Mouse (Mus musculus) c-Kit-positive CD71-positive TER-119-positive erythroid progenitor cells, embryonic 14.5 days (primary cell): ENCODE results near the gene Tifab.
"Not testable (repeated sequence)": the region's sequence is repeated elsewhere in the genome, so short reads cannot be mapped to it uniquely, and the experiment has no call there.

Experiments used
- DNase-seq: peaks from one replicate; pipeline ENCODE4 v3.0.0-alpha.2; 2013; ENCODE audit warnings: low spot score

The Tifab gene

DNA sequence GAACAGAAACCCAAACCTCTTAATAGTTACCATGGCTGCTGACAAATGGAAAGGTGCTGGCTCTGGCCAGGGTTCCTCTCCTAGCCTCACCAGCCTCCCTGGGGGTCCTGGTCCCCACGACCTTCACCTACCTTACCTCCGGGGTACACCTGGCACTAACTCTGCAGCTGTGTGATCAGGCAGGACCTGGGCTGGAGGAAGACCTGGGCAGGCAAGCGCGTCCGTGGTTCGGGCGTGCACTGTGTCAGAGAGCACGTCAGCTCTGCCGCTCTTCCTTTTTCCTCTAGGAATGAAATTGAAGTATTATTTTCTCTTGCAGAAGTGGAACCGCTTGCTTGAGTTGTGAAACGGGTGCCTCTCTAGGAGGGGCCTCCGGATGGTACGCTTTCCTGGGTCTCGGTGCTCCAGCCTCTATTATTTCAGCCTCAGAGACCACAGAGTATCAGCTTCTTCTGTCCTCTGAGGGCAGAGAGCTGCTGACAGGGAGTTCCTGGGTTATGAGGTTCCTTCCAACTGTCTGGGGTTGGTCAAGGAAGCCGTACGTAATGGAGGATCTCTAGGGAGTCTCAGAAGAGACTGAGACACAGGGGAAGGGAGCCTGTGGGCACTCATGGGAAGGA, at the start of gene Tifab:
Gene Tifab (minus strand): TSS at position 470 of the 620 bp plus-strand sequence.
- no peak for DNase-seq

DNA sequence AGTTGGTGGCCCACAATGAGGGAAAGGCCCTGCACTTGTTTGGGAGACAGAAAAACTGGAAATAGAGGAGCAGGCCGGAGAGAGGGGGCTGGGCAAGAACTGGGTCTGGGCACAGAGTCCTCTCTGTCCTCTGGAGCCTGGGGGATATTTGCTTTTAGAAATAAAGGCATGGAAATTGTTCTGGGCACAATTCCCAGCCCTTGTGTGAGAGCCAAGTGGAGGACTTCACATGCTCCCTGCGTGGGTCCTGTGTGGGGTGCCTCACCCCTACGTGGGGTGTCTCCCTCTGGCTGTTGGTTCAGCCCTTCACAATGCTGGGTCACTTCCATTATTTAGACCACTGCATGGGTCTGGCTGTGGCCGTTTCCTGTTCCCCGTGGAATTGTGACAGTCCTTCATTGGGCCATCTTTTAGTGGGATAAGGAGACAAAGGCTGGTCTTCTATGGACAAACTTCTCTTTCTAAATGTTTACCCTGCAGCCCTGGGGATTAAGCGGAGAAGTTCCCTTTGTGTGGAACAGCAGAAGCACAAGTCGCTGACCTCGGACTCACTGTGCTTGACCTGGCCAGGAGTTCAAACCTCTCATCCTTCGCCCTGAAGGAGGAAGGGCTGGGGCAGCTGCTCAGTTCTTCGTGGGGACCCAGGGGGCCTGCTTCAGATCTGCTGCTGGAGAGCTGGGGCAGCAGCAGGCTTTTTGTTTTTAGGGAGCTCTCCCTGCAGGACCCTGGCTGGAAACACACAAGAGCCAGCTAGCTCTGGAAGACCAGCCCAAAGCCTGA, 47.7 kb upstream of the Tifab start:
- no peak for DNase-seq

DNA sequence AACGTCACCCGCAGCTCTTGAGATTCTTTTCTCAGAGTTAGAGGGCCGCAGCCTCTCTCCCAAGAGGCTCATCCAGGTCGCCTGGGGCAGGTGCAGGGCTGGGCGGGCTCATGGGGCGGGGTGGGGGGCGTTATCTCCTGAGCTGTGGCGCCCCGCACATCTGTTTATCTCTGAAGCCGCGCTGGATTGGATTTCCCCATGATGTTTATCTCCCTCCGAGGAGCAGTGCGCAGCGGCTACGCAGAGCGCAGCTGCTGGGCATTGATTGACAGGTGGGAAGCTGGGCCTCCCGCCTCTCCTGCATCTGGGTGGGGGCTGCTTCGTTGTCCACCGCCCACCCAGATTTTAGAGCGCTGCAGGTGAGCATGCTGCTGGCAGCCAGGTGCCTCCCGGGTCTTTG, 44.9 kb upstream of the Tifab start:
- no peak for DNase-seq

DNA sequence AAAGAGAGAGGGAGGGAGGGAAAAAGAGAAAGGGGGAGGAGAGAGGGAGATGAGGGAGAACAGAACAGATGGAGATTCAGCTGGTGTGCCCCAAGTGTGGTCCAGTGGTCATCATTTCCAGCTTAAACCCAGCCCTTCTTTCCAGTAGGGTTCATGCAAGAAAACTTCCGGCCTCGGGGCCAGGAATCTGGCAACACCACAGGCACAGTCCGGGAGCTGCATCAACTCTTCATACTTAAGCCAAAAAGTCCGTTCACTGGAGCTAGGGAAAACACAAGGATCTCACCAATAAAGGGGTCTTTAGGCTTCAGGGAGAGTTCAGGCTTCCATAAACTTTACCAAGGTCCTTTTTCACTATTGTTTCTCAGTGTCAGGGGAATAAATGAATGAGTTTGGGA, 44.2 kb upstream of the Tifab start:
- no peak for DNase-seq

DNA sequence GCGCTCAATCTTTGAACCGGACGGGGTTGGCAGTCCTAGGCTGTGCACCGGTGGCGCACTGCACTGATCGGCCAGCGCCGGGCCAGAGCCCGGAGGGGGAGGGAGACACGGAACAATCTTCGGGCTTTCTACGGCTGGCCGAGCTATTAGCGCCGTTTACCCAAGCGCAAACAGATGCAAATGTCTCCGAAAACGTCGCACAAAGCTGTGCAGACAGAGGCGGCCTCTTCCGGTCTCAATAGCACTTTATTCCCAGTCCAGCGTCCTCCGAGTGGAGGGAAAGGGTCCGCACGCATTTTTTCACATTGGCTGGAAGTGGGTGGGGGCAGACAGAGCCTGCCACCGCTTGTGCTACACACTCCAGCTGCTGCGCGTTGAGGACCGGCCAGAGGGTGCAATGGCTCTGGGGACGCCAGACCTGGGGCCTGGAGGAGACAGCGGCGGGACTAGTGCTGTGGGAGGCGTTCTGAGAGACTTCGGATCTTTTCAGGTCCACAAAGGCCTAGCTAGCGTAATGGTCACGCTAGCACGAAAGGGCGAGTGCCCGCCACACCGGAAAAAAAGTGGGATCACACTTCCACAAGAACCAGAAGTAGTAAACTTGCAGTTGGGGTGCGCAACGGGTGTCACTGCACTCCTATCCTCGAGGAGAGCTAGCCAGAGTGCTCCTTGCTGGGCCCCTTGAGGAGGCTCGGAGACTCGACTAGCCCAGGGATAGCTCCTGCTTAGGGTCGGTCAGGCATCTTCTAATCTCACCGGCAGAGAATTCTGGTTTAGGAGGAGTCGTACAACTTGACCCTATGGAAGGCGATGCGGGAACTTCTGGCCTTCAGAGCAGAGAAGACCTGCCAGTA, 43.5 kb upstream of the Tifab start:
- DNase-seq: no peak

DNA sequence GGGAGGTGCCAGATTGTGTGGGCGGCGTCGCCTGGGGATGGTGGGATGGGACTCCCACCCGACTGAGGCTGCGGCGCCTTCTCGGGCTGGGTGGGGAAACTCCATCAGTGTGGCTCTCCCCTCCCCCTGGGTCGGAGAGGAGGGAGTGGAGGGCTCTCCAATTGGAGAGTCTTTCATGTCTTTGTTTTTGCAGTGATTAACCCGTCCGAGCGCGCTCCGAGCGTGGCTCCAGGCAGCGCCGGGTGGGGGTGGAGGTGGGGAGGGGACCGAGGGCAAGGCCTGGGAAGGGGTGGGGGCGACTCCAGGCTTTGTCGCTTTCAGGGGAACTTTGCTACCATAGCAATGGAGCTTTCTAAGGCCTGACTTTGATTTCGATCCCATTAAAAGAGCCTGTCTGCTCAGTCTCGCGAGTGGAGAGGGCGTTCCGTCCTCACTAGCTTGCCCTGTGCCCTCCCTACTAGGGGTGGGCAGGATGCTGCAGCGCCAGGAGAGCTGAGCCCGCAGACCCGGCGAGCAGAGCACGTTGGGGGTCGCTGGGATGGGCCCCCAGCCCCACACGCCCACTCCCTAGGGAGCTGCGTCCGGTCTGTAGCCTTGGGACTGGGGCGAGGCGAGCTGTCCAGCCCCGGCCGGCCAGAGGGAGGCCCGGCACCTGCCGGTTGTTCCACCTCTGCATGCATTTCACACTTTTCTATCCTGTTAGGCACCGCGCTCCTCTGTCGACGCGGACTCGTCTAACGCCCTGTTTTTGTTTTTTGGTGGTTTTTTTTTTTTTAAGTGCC, 42.6 kb upstream of the Tifab start:
- DNase-seq: no peak

DNA sequence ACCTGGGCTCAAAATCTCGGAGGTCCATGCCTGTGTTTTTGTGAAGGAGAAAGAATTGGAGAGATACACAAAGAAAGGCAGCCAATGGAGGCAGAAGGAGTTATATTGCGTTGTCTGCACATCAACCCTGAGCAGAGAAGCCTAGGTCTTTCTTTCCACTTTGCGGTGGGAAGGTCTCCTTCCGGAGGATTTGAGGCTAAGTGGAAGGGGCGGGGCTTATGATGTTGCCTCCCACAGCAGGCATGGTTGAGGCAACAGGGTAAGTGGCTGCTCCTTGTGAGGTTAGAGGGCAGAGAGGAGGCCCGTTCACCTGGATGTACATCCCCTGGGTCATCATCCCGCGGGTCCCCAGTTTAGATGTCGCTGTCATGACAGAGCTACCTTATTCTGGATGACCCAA, 40.6 kb upstream of the Tifab start:
- DNase-seq: no peak

DNA sequence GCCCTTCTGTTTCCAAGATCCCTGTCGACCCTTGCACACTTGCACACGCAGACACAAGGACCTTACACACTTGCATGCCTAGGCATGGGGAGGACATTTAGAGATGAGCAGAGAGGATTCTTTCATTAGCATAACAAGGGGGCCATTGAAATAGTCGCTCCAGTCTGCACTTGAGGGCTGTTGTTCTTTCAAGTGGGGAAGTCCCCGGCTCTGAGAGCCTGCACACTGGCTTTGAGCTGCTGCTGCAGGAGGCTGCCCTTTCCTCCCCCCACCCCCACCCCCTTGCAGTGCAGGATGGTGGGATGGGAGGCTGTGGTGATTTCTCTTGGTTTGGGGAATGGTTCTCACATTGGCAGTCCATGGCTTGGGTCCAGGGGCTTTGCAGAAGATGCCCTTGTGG, 37.4 kb upstream of the Tifab start:
- no peak for DNase-seq

DNA sequence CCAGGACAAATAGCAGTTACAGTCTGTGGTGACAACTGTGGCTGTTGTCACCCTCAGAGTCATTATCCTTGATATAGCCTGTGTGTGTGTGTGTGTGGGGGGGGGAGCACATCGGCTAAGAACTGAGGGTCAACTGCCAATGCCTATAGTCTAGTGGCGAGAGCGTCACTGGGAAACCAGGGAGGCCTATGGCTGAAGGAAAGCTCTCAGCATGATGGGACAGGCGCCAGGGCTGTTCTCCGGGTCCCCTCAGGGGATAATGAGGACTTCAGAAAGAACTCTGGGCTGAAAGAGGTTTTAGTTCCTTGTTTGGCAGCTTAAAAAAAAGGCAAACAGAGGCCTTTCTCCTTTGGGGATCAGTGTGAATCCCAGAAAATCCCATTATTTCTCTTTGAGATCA, 35.9 kb upstream of the Tifab start:
- DNase-seq: no peak

DNA sequence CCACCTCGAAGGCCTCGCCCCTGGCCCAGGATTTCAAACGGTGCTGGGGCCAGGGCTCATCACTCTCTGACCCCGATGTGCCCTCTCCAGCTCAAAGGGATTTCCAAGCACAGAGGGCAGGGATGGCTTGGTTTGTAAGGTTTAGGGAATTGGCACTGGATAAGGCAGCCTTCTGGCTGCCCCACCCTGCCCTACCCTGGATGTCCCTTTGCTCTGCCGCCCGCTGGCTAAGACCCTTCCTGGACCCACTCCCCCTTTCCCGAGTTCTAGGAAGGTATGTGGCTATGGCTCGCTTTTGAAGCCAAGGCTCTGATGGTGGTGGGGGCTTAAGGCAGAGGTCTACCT, 30.4 kb upstream of the Tifab start:
- DNase-seq: no peak

DNA sequence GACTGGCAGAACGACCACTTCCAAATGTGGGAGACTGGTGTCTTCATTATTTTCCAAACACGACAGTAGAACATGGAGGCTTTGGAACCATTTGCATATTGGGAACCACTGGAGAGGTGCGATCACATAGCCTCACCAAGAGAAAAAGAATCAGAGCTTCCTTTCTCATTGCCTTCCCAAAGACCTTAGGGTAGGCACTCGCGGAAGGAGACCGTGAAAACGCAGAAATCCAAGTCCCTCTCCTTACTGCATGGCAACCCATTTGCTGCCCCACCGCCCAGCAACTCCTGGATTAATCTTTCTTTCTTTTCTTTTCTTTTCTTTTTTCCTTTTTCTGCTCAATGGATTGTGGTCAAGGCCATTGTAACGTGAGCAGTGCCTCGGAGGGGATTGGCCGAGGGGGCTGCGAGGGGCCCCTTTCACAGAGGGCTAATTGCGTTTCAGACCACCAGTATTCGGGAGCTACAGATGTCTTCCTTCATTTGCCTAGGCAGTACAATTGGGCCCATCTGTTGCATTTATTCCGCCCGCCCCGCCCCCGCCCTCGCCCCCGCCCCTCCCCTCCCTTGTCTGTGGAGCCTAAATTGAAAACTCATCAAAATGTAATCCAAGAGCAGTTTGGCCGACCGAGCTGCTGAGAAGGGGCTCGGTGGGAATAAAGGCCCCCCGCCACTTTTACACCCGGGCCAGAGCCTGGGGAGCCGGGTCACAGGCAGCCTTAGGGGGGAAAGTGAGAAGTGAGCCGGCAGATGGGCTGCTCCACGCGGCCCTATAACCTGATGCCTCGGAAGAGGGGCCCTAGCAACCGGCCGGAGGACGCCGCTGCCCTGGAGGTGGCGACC, 29.8 kb upstream of the Tifab start:
- DNase-seq: no peak

DNA sequence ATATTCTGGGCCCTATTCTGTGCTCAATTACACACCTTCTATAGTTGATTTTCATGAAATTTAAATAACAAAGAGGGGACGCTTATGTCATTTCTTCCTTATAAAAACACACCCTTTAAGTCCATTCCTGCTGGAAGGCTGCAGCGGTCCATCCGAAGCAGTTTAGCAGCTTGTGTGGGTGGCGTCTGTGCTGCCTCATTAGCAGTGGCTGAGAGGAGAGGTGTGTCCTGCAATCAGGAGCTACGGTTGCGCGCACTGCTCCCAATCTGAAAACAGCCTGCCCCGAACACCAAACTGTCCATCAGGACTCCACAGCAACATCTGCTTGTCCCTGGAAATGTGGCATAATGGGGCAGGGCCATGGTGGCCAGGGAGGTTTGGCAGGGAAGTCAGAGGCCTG, 20.8 kb upstream of the Tifab start:
- no peak for DNase-seq

DNA sequence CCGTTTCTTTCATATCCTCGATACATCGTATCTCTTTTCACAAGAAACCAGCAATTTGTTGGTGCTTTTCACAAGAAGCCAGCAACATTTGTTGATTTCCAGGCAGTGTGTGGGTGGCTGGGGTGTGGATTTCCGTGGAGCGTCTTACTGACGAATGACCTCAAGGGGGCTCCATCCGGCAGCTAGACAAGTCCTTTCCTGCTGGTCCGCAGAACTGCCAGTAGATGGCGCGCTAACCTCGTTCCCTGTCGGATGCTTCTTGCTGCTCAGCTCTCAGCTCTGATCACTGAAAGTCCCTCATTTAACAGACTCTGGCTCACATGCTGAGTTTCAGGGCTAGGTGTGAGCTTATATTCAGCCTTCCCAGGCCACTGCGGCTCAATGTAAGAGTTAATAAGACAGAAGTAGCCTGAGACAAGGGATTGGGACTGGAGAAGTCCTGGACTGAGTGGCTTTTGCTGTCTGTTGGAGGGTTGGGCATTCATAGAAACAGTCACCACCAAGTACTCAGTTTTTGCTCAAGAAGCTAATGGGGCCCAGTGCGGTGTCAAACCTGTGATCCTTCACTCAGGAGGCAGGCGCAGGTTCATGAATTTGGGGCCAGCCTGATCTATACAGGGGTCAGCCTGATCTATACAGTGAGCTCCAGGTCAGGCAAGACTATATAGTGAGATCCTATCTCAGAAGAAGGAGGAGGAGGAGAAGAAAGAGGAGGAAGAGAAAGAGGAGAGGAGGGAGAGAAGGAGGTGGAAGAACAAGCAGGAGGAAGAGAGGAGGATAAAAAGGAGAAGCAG, 19.0 kb upstream of the Tifab start:
- peak; percentile 82 for DNase-seq

DNA sequence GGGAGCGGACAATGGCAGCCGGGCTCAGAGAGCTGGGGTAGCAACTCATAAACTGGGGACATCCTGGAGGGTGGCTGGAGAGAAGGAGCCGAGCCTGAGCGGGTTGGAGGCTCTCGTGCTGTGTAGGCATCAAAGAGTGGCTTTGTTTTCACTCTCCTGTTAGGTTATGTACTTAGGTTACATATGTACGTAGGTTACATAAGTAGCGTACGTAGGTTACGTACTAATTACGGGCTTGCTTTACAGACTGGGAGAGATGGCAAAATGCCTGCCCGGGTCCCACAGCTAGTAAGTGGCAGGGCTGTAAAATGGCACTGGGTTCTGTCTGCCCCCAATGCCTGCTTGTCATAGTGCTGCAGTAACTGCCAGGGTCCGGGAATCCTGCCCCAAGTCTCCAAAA, 18.3 kb upstream of the Tifab start:
- no peak for DNase-seq

DNA sequence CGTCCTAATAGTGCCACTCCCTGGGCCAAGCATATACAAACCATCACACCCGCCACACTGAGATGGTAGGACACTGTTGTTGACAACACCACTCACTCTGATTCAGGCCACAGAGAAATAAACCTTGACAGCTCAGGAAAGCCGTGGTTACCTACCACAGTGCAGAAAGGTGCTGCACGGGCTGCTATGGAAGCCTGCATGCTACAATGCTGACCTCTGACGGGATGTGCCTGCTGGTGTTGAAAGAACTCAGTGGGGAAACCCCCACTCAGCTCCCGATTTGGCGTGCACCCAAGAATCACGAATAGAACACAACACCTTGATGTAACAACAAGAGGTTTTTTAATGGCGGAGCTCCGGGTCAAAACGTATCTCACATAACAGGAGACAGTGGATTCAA, 17.1 kb upstream of the Tifab start:
- not testable (repeated sequence) for DNase-seq

DNA sequence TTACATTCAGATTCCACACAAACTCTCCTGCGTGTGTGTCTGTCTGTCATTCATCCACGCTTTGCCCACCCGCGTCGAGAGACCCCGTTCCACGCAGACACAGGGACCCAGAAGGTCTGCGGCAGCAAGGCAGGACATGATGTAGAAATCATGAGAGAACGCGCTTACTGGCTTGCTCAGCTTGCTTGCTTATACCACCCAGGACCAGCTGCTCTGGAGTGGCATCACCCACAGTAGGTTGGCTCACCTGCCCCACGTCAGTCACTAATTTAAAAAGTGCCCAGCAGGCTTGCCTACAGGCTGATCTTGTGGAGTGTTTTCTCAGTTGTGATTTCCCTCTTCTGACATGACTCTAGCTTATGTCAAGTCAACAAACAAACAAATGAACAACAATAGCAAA, 15.5 kb upstream of the Tifab start:
- not testable (repeated sequence) for DNase-seq

DNA sequence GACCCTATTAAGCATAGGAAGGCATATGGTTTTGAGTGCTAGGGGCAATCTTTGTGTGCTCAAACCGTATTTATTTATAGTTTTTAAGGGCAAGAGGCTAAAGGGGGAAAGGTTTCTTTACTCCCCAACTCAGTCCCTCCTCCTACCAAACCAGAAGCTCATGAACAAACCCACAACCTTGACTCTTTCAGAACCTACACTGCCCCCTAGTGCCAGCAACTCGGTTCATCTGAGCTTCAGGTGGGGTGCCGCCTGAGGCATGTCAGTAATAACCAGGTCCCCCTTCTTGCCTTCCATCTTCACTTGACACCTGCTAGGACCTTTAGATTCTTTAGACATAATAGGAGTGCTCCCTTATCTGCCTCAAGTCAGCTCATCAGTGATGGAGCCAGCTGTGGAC, 12.5 kb upstream of the Tifab start:
- no peak for DNase-seq

DNA sequence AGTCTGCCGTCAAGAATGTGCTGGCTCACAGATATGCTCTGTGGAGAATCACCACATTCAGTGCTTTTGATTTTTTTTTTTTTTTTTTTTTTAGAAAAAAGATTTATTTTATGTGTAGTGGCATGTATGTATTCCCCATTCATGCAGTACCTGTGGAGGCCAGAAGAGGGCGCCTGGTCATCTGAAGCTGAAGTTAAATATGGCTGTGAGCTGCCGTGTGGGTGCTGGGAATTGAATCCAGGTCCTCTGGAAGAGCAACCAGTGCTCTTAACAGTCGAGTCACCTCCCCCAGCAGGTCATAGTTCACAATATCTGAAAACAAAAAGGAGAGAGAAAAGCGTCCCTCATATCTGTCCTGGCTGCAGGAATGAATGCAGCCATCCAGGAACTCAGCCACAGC, 11.0 kb upstream of the Tifab start:
- DNase-seq: no peak

DNA sequence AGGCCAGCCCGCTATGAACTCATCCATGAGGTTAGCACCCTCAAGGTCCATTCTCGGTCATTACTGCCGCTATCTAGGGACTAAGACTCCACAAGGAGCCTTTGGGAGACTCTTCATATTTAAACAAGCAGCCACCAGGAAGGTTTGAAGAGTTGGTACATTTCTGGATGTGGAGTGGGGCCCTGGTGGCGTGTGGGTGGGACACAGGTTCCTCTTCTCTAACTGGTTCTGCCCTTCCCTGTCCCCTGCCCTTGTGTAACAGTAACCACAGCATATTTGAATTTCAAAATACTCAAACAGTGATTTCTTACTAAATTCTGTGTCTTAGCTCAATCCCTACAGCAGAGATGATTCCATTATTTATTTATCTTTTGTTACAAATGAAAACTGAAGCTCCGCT, 5.0 kb upstream of the Tifab start:
- DNase-seq: no peak

DNA sequence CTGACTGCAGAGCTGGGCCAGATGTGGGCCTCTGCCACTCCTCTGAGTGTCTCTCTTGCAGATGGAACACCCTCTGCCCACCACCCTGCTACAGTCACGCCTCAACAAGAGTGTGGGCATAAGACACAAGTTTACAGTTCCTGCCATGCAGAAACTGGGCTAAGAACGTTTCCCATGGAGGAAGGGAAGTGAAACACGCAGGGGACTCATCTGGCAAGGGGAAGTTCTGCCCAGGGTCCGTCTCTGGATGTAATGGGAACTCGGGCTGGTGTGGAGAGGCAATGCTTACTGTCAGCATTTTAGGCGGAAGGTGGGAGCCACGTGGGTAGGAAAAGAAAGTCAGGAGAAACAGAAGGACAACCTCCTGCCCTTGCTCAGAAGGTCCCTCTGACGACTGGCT, 2.7 kb upstream of the Tifab start:
- no peak for DNase-seq

DNA sequence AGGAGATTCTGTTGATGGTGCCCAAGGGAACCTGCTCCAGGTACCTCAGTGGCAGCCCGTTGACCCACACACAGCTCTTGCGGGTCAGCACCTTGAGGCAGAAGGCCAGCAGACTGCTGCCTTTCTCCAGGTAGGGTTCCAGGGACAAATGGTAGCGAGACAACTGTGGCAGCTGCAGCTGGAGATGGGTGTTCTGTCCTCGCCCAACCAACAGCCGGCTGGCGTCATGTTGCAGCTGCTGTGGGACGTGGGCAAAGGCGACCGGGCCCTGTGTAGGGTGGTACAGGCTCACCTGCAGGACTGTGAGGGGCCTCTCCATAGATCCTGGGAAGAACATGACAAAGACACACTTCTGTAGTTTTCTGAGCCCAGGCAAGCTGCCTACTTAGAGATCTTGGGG, 2.4 kb downstream of the Tifab start:
- no peak for DNase-seq
